Mouse (Mus musculus) right cerebral cortex, postnatal 4 days (tissue): ENCODE measurements at regions not wholly inside any gene's neighbourhood (a gene's known extent, or its start where the extent isn't known, plus 50 kb on each side); places are given as distances from the start of the nearest gene placed in this dataset.
"Not testable (repeated sequence)": the region's sequence is repeated elsewhere in the genome, so short reads cannot be mapped to it uniquely, and the experiment has no call there.

Experiments used
- DNase-seq: peaks from one replicate; pipeline ENCODE4 v3.0.0-alpha.2; 2022

DNA sequence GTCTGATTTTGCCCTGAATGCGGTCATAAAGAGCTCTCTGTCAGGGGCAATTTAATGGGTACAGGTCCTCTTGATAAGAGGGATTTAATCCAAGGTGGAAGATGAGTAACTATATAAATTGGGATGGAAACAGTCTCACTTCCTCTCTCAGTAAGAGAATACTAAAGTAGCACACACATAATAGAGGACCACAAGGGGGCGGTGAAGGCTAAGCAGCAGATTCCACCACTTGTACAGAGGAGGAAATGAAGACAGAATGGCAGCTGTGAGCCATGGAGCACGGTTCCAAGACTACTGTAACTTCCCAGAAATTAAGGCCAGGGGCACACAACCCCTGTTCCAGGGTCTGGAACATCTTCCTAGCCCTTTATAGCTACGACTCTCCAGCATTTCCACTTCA is 262.6 kb upstream of the Ywhaq start:
- DNase-seq: not testable (repeated sequence)

GRCm38 (mm10) chr12:21649381-21649780 is 231.9 kb upstream of the Ywhaq start:
- not testable (repeated sequence) for DNase-seq

DNA sequence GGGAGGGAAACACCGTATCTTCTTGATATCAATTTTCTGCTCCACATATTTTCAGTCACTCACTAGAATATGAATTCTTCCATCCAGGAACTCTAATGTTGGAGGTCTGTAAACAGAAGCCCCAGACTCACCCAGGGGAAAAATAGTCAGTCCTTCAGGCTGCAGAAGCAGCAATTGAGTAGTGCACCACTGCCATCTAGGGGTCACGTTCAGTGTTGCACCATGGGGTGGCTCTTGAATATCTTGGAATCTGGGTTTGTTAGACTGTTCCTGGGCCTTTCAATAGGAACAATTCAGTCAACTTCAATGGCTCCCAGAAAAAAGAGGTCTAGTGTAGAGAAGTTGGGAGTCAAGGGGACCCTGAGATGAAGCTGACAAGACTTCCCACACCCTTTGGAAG is 196.3 kb upstream of the Ywhaq start:
- peak; percentile 78 for DNase-seq

GRCm38 (mm10) chr12:21568415-21569040 is 151.1 kb upstream of the Ywhaq start:
- DNase-seq: no peak

- not testable (repeated sequence) for DNase-seq
These were observed 126.5 kb upstream of the Ywhaq start for GRCm38 (mm10) chr12:21543962-21544361.

GRCm38 (mm10) chr12:21543153-21543894 is 125.9 kb upstream of the Ywhaq start:
- peak; percentile 63 for DNase-seq

- no peak for DNase-seq
These were observed 114.3 kb upstream of the Ywhaq start for GRCm38 (mm10) chr12:21531766-21532165.

GRCm38 (mm10) chr12:21529367-21529766 is 111.9 kb upstream of the Ywhaq start:
- DNase-seq: not testable (repeated sequence)

DNA sequence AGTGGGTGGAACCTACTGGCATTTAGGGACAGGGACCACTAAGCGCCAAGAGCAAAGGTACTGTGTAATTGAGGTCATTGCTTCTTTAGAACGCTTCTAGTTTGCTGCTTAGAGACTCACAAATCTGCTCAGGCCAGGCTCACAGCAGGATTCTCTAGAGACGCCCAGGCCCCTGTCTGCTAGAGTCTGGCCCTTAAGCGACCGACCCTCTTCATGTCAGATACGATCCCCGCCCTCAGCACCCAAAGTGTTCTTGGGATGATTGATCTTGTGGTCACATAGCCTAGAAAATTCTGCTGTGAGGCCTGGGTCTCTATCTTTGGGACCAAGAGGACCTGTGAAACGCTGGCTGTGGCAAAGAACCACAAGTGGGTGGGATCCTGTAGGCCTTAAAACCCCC is 109.9 kb upstream of the Ywhaq start:
- DNase-seq: not testable (repeated sequence)

DNA sequence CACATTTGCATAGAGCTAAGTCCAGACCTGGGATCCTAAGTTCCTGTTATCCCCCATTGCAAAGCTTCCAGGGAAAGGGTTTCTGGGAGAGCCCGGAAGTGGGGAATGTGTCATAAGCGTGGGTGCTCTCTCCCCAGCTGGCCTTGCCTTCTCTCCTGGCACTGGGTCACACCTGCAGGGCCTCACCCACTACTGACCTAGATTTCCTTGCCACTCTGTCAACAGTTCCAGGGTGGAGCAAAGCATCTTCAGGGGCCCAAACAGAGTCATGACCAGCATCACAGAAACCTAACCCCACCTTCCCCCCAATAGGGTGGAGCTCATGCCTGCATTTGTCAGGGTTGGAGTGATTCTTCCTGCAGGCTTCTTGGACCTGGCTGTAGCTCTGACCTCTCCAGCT is 109.5 kb upstream of the Ywhaq start:
- DNase-seq: not testable (repeated sequence)

- not testable (repeated sequence) for DNase-seq
These were observed 108.1 kb upstream of the Ywhaq start for GRCm38 (mm10) chr12:21525567-21525966.

- DNase-seq: no peak
These were observed 105.2 kb upstream of the Ywhaq start for GRCm38 (mm10) chr12:21522621-21523020.

DNA sequence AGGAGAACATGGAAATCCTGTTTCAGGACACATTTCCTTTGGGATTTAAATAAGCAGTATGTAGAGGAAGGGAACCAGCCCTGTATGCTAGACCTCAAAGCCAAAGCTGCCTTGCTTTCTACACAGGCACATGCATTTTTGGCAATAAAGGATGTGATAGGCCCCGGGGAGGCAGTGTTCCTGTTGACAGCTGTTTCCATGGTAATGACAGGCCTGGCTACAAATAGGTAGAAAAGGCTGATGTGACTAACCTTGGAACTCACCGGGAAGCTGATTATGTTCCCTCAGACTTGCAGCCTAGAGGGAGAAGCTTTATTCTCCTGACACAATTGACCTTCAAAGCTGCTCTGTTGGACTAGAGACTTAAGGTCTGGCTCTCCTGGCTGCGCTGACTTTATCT is 101.6 kb upstream of the Ywhaq start:
- no peak for DNase-seq

GRCm38 (mm10) chr12:21512736-21513135 is 95.3 kb upstream of the Ywhaq start:
- peak; percentile 12 for DNase-seq

GRCm38 (mm10) chr12:21511043-21511665 is 93.7 kb upstream of the Ywhaq start:
- DNase-seq: peak; percentile 15

DNA sequence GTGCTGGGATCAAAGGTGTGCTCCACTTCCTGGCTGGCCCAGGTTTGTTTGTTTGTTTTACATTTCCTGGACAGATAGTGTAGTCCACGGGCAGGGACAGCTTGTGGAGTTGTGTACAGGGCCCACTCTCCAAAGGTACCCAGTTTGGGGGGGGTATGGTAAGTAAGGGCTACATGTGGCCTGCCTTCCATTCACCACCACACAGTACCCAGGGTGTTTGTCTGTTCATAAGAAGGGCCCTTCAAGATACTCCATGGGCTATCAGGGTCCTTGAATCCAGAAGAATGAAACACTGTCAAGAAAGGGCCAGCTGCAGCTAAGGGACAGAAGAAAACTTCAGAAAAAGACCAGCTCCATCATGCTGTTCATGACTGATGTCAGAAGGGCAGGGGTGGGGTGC is 89.6 kb upstream of the Ywhaq start:
- no peak for DNase-seq

DNA sequence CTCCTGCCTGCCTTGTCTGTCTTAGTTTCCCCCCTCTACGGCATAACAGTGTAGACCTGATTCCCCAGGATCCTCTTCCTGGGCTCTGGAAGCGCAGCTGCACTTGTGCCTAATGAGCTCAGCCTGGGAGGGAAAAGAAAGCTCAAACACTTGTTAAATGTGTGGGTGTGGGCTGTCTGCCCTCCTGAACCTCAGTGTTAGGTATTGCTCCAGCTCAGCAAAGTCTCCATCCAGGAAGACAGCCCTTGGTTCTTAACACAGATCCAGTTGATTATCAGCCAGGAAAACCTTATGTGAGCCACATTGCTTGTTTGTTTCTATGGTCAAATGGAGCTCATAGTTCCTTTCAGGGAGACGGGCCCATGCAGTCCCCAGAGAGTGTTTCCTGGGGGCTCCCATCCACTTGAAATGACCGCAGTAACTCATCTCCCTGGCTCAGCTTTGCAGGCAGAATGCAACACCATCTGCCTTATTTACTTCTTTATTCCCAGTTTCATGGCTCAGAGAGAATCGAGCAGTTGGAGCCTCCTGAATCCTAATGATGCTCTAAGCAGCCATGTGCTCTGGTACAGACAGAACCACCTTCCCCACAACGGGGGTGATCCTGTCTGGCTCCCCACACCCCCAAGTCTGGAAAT is 88.4 kb upstream of the Ywhaq start:
- DNase-seq: peak; percentile 16

- DNase-seq: no peak
These were observed 85.8 kb upstream of the Ywhaq start for GRCm38 (mm10) chr12:21503250-21503649.

DNA sequence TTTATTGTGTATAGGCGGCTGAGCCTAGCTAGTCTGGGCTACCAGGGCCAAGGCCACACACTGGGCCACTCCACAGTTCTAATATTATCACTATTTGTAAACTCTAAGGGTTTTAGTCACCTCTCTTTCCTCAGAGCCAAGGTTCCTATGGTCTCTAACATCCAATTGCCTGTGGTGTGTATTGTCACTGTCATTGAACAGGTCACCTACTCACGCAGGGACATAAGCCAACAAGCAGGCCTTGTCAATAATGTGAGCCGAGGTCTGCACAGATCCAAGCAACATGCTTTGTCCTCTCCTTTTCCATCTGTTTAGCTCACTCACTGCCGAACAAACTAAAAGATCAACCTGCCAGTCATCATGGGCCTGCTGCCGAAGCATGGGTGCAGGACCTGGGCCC is 79.5 kb upstream of the Ywhaq start:
- no peak for DNase-seq

DNA sequence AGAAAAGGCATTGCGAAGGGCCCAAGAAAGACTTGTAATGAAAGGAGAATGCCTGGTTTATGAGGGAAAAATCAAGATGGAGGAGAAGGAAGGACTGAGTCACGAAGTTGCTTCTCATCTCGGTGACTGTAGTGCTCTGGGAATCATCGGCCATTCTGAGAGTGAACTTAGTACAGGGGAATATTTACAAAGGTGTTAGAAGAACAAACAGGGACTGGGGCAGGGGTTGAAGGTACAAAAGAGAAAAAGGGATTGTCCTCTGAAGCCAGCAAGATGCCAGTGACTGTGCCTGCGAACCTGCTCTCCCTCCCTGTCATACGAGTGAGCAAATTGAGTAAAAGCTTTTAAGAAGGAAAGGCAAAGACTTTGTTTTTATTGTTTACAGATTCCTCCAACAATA is 78.1 kb upstream of the Ywhaq start:
- DNase-seq: no peak

DNA sequence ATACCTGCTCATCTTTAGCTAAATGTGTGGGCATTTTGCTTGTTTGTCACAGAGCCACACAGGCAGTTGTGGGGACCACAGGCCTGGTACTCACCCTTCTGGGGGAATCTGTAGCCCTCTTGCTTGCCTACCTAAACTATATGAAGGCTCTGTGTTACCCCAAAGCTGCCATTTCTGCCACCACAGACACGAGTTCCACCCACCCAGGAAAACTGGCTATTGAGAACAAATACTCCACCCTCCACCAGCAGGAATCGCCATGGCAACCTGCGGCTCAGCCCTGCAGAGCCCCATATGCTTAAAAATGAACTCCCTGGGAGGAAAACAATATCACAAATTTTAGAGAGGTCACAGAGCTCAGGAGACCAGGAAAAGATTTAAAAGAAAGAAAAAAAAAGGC is 76.0 kb upstream of the Ywhaq start:
- peak; percentile 22 for DNase-seq

DNA sequence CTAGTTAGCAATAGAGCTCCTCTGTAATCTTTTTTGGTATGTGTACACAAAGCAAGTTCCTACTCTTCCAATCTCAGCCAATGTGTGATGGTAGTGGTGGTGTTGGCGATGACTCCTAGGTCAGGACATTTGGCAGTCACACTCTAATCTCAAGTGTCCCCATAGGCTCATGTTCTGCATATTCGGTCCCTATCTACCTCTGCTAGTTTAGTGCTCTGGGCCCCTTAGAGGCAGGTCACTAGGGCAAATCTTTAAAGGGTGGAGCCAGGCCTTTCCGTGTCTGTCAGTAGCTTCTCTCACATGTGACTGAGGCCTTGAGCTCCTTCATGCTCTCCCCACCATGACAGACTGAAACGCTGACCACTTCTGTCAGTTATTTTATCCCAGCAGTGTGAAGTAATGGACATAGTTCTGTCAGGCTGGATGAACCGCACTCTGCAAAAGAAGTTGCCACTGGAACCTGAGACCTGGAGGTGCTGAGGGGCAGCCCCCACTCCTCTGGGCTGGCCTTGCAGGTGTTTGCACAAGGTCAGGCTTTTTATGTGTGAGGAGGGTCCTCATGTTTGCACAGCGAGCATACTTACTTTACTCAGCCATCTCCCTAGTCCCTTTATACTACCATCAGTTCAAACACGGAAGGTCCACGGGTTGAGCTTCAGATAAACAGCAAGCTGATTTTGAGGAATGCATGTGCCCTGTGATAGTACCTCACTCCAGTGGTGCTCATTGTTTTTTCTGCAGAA is 75.3 kb upstream of the Ywhaq start:
- no peak for DNase-seq

GRCm38 (mm10) chr12:21481644-21482043 is 64.2 kb upstream of the Ywhaq start:
- no peak for DNase-seq
